Mouse (Mus musculus): ENCODE results near the gene Olfr328.
"Not testable (repeated sequence)": the region's sequence is repeated elsewhere in the genome, so short reads cannot be mapped to it uniquely, and the experiment has no call there.

Olfr328 gene

GRCm38 (mm10) chr11:58555536-58555935 is at the start of gene Olfr328:
Gene Olfr328 (minus strand): TSS chr11:58555636.
- no peak for DNase-seq (ENCODE audit: extremely low read depth, insufficient read length, low spot score)

- DNase-seq (ENCODE audit: extremely low read depth, insufficient read length, low spot score), result no peak
These were observed 49.8 kb upstream of the Olfr328 start for GRCm38 (mm10) chr11:58605228-58605627.

GRCm38 (mm10) chr11:58604688-58605087 is 49.3 kb upstream of the Olfr328 start:
- no peak for DNase-seq (ENCODE audit: extremely low read depth, insufficient read length, low spot score)

- DNase-seq (ENCODE audit: extremely low read depth, insufficient read length, low spot score), result no peak
These were observed 47.5 kb upstream of the Olfr328 start for GRCm38 (mm10) chr11:58602800-58603560.

GRCm38 (mm10) chr11:58602062-58602461 is 46.6 kb upstream of the Olfr328 start:
- no peak for DNase-seq (ENCODE audit: extremely low read depth, insufficient read length, low spot score)

GRCm38 (mm10) chr11:58597837-58598236 is 42.4 kb upstream of the Olfr328 start:
- DNase-seq (ENCODE audit: extremely low read depth, insufficient read length, low spot score), result no peak

GRCm38 (mm10) chr11:58594814-58595213 is 39.4 kb upstream of the Olfr328 start, which contains the start of gene Olfr324:
Gene Olfr324 (plus strand): TSS chr11:58595114.
- DNase-seq (ENCODE audit: extremely low read depth, insufficient read length, low spot score), result no peak

- DNase-seq (ENCODE audit: extremely low read depth, insufficient read length, low spot score), result no peak
These were observed 33.3 kb upstream of the Olfr328 start for GRCm38 (mm10) chr11:58588620-58589250.

GRCm38 (mm10) chr11:58587898-58588348 is 32.5 kb upstream of the Olfr328 start:
- DNase-seq (ENCODE audit: extremely low read depth, insufficient read length, low spot score), result no peak

GRCm38 (mm10) chr11:58578636-58579035 is 23.2 kb upstream of the Olfr328 start:
- no peak for DNase-seq (ENCODE audit: extremely low read depth, insufficient read length, low spot score)

GRCm38 (mm10) chr11:58577430-58577829 is 22.0 kb upstream of the Olfr328 start, which contains the start of gene Olfr325:
Gene Olfr325 (plus strand): TSS chr11:58577730.
- no peak for DNase-seq (ENCODE audit: extremely low read depth, insufficient read length, low spot score)

GRCm38 (mm10) chr11:58570405-58570804 is 15.0 kb upstream of the Olfr328 start, which contains the start of gene Olfr224:
Gene Olfr224 (minus strand): TSS chr11:58570553.
- DNase-seq (ENCODE audit: extremely low read depth, insufficient read length, low spot score), result no peak

- no peak for DNase-seq (ENCODE audit: extremely low read depth, insufficient read length, low spot score)
These were observed 9.1 kb downstream of the Olfr328 start, which contains the start of gene Olfr329-ps for GRCm38 (mm10) chr11:58546322-58546721. Gene Olfr329-ps (minus strand): TSS chr11:58546422.

GRCm38 (mm10) chr11:58534736-58535135 is 20.7 kb downstream of the Olfr328 start, which contains the start of gene Olfr330:
Gene Olfr330 (minus strand): TSS chr11:58534836.
- DNase-seq (ENCODE audit: extremely low read depth, insufficient read length, low spot score), result not testable (repeated sequence)

GRCm38 (mm10) chr11:58519756-58520155 is 35.7 kb downstream of the Olfr328 start:
- DNase-seq (ENCODE audit: extremely low read depth, insufficient read length, low spot score), result not testable (repeated sequence)

- not testable (repeated sequence) for DNase-seq (ENCODE audit: extremely low read depth, insufficient read length, low spot score)
These were observed 36.5 kb downstream of the Olfr328 start for GRCm38 (mm10) chr11:58518916-58519315.

- not testable (repeated sequence) for DNase-seq (ENCODE audit: extremely low read depth, insufficient read length, low spot score)
These were observed 46.4 kb downstream of the Olfr328 start for GRCm38 (mm10) chr11:58509058-58509457.

- DNase-seq (ENCODE audit: extremely low read depth, insufficient read length, low spot score), result not testable (repeated sequence)
These were observed 53.0 kb downstream of the Olfr328 start, which contains the start of gene Olfr331 for GRCm38 (mm10) chr11:58502472-58502871. Gene Olfr331 (minus strand): TSS chr11:58502572.

All from 3134 (cell line).